Mouse (Mus musculus) megakaryocyte, embryonic 14.5 days (primary cell): ENCODE measurements around the gene Mrps7.

Experiments
- FLI1 ChIP-seq: IDR thresholded peaks from 2 replicates; pipeline ENCODE4 v1.6.1; 2012; ENCODE audit warnings: low read length, inconsistent platforms, mixed read lengths
- GATA1 ChIP-seq: IDR thresholded peaks from 3 replicates; pipeline ENCODE4 v1.6.1; 2012; ENCODE audit warnings: mixed read lengths, low read length, inconsistent platforms, borderline replicate concordance

DNA sequence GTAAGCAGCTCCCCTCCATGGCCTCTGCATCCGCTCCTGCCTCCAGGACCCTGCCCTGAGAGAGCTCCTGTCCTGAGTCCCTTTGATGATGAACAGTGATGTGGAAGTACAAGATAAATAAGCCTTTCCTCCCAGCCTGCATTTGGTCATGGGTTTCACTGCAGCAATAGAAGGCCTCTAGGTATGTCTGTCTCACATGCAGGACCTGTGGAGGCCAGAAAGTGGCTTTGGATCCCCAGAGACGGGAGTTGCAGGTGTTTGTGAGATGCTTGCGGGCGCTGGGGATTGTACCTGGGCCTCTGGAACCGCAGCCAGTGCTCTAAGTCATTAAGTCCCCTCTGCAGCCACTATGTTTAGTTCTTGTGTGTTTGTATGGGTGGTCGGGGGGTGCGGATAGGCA, 16.2 kb downstream of the Mrps7 start:
- TF ChIP-seq GATA1 (no peak), FLI1 (no peak)
